Mouse (Mus musculus) layer of hippocampus, adult 18-20 months (tissue): ENCODE measurements around the gene Tspan14. TPM values are rescaled to one million over a fixed set of nuclear protein-coding genes. Genes with fewer than 3 reads are reported as not detected.

Experiments used
- DNase-seq, 2 experiments: peaks; one replicate each; pipeline ENCODE4 v3.0.0; 2022; ENCODE audit warnings: low spot score in 2 of 2
- long read RNA-seq: library from polyadenylated mRNA; stranded (forward); transcript quantifications from one replicate; pipeline ENCODE4 v2.0.0, GENCODE M21; 2021
- total RNA-seq, 2 experiments: library from RNA; stranded (reverse); gene quantifications; 2 replicates each; pipeline ENCODE4 v1.2.3; 2021

Gene Tspan14
- total RNA-seq, result 10 to 100 TPM; 30.5 to 33.7 TPM
- long read RNA-seq, transcript Tspan14-201 (9 exons, 2,475 nt), result major isoform, 35 of 38 reads
- long read RNA-seq, partial matches to known transcripts, result 1 of 38 reads
- long read RNA-seq, other reads (novel, unspliced or antisense), result 2 of 38 reads

DNA sequence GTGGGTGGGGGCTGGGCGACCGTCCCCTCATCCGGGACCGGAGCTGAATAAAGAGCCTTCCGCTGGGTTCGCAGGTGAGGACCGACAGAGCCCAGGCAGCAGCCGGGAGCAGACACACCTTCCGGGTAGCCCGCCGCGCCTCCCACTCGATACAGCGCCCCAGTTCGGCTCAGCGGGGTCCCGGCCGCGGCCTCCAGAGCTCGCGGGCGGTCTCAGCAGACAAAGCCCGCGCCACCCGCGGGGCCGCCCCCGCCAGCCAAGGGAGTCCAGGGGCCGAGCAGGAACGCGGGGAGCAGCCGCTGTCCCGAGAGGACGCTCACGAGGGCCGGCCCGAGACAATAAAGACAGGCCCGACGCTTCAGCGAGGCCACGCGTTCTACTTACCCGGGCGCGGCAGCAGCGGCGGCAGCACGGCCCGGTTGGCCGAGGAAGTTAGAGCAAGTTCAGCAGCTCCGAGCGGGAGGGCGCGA is at the start of gene Tspan14:
Gene Tspan14, minus strand, starts transcription at position 416 of the 470 bp plus-strand sequence.
- peak in 1 of 2 experiments; percentile 42 for DNase-seq

DNA sequence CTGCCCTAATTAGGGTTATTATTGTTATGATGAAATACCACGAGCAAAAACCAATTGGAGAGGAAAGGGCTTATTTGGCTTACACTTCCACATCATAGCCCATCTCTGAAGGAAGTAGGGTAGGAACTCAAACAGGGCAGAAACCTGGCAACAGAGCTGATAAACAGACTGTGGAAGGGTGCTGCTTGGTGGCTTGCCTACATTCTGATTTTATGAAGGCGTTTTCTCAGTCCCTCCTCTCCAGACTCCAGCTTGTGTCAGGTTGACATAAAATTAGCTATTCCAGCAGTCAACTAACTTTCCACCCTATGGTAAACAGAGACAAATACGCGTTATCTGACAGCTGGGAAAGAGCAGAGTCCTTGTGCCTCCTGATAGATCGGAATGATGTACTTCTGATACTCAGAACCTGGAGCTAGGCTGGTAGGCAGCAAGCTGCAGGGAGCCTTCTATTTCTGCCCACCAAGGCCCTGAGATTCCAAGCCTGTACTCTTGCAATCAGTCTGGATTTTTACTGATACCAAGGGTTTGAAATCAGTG is 48.2 kb upstream of the Tspan14 start:
- DNase-seq, result peak in 1 of 2 experiments; percentile 63

DNA sequence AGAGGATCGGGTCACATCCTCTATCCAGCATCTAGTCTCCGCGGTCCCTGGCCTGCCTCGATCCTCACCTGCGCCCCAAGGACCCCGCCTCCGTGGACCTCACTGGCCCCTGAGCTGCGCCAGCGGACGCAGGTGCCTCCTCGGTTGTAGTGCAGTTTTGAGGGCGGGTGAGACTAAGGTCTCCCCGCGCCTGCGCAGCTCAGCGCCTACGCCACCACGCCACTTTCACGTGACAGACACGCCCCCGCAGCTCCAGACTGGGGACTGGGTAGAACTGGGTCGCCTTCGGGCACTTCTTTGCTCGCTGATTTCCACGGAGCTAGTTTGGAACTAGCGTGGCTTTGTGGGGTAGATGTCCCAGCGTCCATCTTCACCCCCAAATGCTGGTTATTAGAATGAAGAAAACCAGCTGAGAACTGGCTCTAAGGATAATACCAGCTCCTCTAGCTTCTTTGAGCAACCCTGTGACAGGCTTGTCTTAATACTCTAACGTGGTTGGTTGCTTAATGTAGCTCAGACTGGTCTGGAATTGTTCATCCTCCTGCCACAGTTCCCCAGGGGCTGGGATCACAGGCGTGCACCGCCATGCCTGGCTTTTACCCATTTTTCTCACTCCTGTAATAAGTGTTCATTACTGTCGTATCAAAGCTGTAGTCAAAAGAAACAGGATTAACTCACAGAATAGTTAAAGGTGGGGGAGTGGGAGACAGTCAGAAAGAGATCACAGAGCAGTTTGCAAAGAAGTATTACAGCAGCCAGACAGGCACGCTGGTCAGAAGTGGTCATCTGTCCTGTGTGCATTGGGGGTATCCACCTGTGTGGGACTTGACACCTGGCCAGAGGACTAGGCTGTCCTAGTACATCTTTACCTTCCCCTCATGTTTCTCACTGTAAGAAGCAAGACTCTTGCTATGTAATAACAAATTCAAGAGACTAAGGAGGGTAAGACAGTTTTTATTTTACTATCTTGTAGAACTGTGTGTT is 47.3 kb upstream of the Tspan14 start, which contains the start of gene Fam213a:
Gene Fam213a, minus strand, starts transcription at position 159 of the 984 bp plus-strand sequence.
- DNase-seq, result peak; percentile 89 to 96

DNA sequence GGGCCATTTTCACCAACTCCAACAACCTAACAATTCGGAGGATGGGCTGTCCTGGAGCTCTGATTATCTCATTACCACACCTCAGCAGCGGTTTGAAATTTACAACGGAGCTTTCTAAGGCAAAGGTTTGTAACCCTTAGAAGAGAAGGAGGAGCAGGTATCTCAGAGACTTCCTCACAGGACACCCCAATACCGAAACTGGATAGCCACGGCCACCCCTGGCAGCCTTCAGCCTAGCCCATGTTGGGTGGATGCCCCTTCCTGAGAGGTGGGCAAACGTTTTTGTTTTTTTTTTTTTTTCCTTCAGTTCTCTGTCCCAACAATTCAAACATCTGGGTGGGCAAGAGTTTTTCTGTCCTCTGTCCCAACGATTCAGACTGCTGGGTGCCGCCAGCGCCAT is 46.5 kb upstream of the Tspan14 start:
- DNase-seq, result no peak

DNA sequence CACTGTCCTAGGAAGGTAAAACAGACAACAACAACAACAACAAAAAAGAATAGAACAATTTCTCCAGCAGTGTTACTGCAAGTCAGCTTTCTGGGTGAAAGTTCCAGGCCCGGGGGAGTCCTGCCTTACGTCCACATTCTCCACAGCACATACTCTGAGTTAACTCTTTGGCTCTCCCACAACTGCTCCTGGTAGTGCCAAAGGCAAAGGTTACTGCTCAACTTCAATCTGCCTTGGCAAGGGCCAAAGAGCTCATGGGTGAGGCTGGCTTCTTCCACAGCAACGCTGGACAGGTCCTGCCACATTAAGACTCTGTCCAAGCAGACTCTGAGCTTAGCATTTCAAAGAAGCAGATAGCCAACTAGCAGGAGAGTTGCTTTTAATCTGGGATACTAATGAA is 45.3 kb upstream of the Tspan14 start:
- DNase-seq, result no peak

DNA sequence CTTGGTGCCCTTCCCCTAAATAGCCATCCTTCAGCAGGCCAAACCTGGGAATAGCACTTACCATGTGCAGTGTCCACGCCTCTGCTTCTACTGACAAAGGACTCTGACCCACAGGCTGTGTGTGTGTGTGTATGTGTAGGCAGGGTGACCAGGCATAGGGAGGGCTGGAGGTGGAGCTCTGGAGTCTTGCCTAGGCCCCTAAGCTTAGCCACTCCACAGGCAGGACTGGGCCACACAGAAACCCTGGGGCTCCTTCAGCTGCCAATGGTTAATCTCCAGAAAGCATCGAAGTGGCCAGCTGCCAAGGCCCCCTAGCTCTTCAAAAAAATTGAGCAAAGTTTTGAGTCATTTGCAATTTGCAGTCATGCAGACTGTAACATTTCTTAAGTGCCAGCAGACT is 41.5 kb upstream of the Tspan14 start:
- no peak for DNase-seq

DNA sequence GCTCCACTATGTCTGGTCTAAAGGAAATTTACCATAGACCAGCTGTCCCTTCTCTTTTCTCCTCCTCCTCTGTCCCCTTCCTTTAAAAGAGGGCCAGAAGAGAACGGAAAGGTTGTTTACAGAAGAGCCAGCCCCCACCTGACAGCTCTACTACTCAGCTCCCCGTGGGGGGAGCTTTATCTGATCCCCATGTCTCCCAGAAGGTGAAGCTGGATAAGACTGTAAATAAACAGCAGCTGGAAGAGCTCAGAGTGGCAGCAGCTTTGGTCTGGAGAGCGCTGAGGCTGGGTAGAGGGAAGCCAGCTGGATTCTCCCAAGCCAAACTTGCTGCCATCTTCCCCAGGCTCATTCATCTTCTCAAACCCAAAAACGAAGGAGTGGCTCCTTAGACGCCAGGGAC is 41.0 kb upstream of the Tspan14 start:
- DNase-seq, result no peak

DNA sequence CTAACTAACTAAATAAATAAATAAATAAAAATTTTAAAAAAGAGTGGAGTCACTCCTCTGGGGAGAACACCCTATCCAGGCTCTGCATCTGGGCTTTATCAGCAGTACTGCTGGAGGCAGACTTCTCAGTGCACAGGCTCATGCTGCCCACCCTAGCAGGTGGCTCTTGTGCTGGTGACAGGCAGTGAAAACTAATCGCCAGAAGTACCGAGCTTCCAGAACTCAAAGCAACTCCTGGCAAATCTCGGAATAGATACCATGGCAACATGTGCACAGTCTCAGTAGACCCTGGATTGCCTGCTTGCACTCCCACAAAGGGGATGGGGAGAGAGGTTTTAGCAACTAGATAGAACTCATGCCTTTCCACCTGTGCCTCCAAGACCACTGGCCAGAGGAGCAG is 40.3 kb upstream of the Tspan14 start:
- DNase-seq, result peak; percentile 36 to 68

DNA sequence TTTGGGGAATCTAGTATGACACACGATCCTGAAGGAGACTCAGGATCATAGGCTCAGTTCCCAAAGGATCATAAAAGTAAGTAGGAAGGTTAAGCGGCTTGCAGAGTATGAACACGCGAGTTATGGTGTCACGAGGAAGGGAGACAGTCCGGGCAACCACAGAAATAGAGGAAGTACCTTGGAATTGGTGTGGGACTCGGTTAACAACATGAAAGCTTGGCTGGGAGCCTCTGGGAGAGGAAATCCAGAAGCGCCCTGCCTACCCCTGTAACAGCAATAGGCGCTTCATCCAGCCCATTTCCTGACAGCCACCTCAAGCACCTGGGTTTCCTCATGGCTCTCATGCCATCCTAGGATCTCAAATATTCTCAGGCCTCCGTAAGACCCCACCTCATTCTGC is 39.7 kb upstream of the Tspan14 start:
- no peak for DNase-seq

DNA sequence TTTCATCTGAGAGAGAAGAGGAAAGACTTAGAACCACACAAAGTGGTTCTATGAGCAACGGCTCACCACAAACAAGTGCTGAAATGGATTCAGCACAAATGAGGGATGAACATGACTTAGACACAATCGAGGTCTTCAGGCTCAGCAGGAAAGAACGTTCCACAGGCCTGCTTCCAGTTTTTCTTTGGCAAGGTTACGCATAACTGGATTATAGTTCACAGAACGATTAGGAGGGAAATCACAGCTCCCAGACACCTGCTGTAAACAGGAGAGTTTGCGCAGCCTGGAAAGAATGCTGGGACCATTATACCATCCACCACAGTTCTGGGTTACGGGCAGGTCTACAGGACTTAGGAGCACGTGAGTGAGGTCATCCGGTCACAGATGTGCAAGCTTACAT is 39.1 kb upstream of the Tspan14 start:
- no peak for DNase-seq

DNA sequence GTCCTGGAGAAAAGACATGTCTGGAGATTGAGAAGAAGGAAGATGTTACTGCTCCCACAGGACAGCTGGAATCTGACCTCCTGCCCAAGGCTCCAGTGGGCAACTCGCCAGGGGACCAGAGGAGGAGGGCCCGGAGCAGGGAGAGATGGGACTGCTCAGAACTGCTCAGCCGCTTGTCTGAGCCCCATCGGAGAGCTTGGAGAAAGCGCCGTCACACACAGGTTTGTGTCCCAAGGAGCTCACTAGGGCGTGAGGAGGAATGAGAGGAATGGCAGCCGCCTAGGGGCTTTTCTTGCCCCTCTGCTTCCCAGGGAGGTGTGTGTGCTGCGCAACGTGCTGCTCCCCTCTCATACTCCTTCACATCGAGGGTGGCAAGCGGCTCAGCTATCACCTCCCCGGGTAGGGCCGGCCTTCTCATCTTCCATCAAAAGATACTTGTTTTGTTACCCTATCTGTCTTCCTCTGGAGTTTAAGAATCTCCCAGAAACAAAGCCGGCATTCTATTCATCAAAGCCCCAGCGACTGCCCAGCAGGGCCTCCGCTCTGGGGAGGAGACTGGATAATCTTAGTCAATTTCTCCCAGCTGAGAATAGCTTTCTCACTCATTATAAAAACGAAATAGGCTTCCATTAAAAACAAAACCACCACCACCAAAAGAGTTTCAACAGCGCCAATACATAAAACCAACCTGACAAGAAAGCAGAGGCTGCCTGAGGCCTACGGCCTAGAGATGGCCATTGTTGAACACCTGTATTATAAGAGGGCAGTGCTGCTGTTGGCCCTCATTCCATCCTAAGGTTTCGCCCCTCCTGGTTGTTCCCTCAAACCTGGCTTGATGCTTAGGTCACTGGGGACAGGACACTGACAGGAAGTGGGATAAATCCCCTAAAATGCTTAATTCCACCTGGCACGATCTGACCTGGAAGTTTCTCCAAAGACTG is 37.9 kb upstream of the Tspan14 start:
- DNase-seq, result no peak

DNA sequence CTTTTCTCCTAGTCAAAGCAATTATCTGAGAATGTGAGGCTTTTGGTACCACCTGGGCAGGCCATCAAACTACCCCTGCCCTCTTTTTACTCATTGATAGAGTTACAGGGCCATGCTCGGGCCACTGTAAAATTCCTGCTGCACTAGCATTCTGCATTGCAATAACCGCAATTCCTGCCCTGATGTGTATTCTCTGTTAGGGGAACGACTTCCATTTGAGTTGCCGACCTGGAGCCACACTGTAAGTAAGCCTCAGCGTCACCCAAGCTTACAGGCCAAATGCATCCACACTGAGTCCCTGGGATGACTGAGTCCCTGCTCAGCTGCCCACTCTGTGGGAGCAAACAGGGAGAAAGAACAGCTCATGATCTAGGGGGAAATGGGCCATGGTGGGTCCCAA is 35.0 kb upstream of the Tspan14 start:
- no peak for DNase-seq

DNA sequence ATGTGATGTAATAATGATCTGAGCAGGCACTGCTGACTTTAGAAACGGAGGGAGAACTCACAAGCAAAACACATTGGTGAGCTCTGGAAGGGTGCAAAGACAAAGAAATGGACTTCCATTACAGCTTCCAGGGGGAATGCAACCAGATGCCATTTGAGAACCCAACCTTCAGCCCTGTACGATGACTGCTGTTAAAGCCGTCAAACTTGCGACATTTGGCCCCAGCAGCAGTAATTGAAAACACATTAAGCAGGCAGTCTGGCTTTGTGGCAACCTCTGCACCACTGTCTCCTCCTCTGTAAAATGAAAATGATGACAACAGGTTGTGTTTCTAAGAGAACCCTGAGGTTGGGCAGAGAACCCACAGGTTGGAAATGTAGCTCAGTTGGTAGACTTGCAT is 34.2 kb upstream of the Tspan14 start:
- no peak for DNase-seq

DNA sequence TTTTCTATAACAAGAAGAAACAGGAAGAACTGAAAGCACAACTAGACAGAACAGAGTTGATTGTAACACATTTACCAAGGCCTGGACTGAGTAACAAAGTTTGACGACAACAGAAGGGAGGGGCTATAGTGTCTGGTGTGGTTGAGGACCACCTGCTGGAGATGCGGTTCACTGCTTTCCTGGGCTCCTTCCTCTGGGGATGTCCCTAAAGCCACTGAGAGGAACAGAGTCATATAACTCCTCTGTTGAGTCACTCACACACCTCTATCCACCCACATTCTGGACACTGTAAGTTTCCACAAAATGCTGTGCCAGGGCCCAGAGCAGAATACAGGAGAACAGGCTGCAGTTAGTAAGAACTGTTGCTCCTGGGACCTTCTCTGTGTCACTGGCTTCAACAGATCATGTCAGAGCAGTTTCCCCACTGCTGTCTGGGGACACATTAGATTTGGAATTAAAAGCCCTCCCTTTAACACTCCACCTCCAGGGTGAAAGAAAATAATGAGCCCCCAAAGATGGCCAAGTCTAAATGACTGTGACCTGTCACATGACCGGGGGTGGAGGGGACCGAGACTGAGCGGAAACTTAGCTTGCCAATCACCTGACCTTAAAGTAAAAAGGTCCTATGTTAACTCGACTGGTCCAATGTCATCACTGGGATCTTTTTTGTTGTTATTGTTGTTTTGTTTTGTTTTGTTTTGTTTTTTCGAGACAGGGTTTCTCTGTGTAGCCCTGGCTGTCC is 33.5 kb upstream of the Tspan14 start:
- no peak for DNase-seq

DNA sequence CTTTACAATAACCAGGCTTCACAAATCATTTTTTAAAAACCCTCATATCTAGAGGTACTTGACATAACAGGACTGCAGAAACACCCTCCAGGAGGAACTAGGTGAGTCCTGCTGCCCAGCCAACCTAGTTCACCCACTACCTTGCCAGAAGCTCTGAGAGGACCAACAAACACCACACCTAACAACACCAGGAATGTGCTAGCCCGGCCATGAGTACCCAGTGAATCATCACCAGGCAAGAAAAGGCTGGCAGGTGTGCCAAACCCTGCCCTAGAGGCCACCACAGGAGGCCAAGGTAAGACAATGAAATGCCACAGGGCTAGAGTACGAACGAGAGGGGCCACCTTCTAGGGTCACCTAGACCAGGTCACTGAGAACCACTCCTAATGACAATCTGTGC is 29.6 kb upstream of the Tspan14 start:
- DNase-seq, result no peak

DNA sequence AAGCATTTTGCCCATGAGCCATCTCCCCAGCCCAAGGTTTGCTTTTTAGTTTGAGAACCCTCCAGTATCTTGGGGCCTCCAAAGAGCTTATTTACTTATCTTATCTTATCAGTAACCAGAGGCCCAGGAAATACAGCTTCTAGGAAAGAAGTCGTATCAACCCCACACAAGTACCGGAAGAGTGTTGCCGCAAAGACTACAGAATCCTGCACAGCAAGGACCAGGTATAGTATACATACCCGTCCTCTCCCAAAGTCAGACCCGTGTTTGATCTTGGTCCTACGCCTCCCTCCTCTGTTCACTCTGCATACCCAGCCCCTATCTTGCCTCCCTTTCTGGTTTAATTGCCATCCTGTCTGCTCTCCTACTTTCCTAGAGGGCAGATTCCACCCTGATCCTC is 25.9 kb upstream of the Tspan14 start:
- no peak for DNase-seq

DNA sequence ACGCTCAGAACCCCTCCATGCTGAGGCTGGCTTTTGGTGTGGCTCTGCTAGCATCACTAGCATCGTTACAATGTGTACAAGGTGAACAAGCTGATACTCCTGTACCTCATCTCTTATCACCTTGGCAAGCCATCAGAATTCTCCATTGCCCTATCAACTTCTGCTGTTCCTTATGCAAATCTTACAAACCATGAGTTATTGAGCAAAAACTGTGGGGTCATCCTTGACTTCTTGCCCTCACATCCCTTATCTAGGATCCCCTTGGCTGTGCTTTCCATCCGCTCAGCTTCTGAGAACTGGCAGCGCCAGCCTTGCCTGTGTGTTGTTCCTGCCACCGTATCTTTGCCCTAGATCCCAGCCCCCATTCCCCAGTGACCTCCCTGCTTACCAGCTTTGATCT is 22.2 kb upstream of the Tspan14 start:
- no peak for DNase-seq

DNA sequence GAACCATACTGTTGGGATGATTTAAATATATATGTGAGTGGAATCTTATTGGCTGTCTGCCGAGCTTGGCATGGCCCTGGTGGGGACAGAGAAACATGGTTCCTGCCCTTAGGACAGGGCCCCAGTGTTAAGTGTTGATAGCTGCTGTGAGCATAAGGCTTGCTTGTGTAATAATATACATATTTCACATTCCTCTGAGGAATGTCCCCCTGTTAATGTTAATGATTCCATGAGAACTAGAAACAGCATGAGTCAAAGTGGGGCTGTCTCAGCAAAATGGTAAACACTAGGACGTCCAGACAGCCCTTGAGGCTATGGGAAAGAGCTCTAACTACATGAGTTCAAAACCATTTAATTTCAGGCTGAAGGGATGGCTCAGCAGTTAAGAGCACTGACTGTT is 20.6 kb upstream of the Tspan14 start:
- DNase-seq, result no peak

DNA sequence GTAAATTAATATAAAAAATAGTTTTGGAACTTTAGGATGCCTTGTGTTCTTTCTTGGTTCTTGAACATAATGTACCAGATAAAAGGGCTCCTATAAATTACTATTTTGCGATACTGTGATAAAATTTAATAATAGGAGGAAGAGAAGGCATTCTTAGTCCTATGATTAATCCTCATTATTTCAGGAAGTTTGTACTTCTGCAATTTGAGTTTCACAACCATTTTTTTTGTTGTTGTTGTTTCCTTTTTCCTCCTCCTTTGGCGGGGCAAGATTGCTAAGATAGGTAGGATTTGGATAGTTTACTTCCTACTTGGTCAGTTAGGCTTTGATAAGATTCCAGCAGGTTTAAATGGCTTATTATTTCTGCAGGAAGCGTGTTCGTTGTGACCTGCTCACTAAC is 19.0 kb upstream of the Tspan14 start:
- no peak for DNase-seq

DNA sequence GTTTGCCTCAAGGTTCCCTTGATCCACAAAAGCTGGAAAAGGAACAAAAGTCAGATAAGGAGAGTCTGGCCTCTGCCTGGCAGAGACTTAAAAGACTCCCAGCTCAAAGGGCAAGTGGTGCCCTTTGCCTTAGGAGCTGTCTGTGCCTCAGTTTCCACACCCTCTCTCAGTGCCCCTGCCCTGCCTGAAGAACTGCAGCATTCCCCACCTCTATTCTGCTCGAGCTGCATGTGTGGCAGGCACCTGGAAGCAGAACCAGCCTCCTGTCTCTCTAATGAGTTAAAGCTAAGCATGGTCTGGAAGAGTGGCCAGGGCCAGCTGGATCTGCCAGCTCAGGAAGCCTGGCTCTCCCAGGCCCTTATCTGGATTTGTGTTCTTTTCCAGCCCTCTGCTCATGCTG is 13.1 kb upstream of the Tspan14 start:
- DNase-seq, result no peak
